Mouse (Mus musculus) ovary, adult 18-20 months (tissue): ENCODE results near the gene A730009L09Rik.

Experiments used
- DNase-seq: peaks from one replicate; pipeline ENCODE4 v3.0.0; 2022; ENCODE audit warnings: low spot score, mixed read lengths

Gene A730009L09Rik

DNA sequence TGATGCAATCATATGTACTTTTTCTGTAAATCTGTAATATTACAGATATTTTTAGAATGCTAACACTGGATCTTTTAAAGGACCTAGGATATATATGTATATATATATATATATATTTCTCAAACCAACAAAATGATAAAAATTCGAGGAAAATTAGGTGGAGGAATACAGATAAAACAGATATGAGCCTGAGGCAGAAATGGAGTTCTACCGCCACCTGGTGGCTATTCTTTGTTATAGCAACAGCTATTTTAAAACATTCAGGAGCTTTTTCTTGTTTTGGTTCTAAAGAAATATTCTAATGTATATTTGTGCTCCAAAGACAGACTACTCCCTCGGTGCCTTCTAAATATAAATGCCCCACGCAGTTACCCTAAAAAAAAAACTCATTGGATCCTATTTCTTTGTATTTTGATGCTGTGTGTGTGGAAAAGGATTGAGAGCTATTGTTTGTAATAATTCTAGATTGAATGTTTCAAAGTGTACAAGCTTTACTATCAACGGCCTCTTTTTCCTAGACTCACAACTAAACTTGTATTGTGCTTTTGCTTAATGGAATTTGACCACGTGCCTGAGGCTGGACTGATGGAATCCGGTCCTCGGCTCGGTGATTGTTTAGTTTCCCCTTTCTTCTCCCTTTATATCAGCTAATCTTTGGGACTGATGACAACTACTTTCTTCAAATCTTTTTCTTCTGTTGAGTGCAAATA lies 44.8 kb downstream of the A730009L09Rik start:
- DNase-seq: no peak

DNA sequence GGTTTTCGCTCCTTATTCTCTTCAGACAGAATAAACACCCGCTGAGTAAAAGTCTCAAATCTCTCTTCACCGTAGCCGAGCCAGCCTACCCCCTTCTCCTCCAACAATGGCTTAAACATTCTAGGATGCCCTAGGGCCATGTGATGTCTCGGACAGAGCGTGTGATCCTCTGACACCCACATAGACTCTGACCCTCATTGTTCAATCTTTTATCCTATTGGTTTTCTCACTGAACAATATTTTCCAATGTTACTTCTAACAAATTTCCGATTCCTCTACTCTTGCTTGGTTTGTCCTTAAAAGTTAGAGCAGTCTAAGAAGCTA lies 45.3 kb downstream of the A730009L09Rik start:
- no peak for DNase-seq
